Mouse (Mus musculus) E14TG2a.4 (cell line): ENCODE measurements around the gene Nox1.

ENCODE experiments used
- H3K27me3 ChIP-seq: 2 replicates; pipeline ENCODE4 v1.6.1; 2014; ENCODE audit warnings: low read length, control low read depth; ENCODE audit not compliant: insufficient read depth
- H3K36me3 ChIP-seq: 2 replicates; pipeline ENCODE4 v1.6.1; 2014; ENCODE audit warnings: low read length, control low read depth; ENCODE audit not compliant: insufficient read depth
- H3K4me1 ChIP-seq: replicated peaks from 2 replicates; pipeline ENCODE4 v1.6.1; 2014; ENCODE audit warnings: low read depth, low read length, control low read depth
- H3K4me3 ChIP-seq: replicated peaks from 2 replicates; pipeline ENCODE4 v1.5.1; 2014; ENCODE audit warnings: mild to moderate bottlenecking, low read length
- H3K9me3 ChIP-seq: 2 replicates; pipeline ENCODE4 v1.6.1; 2014; ENCODE audit warnings: low read length, control low read depth
- CTCF ChIP-seq: conservative IDR thresholded peaks from 2 replicates; pipeline ENCODE4 v1.5.1; 2014; ENCODE audit warnings: low read length
- NANOG ChIP-seq: IDR thresholded peaks from 2 replicates; pipeline ENCODE4 v1.6.1; 2014; ENCODE audit warnings: borderline replicate concordance, low read length, mixed read lengths
- POU5F1 ChIP-seq: IDR thresholded peaks from 2 replicates; pipeline ENCODE4 v1.6.1; 2014; ENCODE audit warnings: low read length, borderline replicate concordance

The Nox1 gene

GRCm38 (mm10) chrX:134158151-134158550 lies 63.6 kb downstream of the Nox1 start:
- no peaks in the 10 kb centered on the region for H3K9me3 ChIP-seq
- no peak overlapping the region for H3K4me3 ChIP-seq
- H3K36me3 ChIP-seq: no peaks in the 10 kb centered on the region
- TF ChIP-seq CTCF (no peak), POU5F1 (no peak), NANOG (no peak)
- no peaks in the 10 kb centered on the region for H3K27me3 ChIP-seq
- H3K4me1 ChIP-seq: peaks cover 19% of the 10 kb centered on the region; the same call in 1 of the 2 replicates

- H3K36me3 ChIP-seq: no peaks in the 10 kb centered on the region
- TF ChIP-seq CTCF (no peak), POU5F1 (no peak), NANOG (no peak)
- no peaks in the 10 kb centered on the region for H3K9me3 ChIP-seq
- no peaks in the 10 kb centered on the region for H3K27me3 ChIP-seq
- H3K4me3 ChIP-seq: no peak overlapping the region
- H3K4me1 ChIP-seq: no peaks in the 10 kb centered on the region
Observed at GRCm38 (mm10) chrX:134141986-134142385, 79.8 kb downstream of the Nox1 start.

DNA sequence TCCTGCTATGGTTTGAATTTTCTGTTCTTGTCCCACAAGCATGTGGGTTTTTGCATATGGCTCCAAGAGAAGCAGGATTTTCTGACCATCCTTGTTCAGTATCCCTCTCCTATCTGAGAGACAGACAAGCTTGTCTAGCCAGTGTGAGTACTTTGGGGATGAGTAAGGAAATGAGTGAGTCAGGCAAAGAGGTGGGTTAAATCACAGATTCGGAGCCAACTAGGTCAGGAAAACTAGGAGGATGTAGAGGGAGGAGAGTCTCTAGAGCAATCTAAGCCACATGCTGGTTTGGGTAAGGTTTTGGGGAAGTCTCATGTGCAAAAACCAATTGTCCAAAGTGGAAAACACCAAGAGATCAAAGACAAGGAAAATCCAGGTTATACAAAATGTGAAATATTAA lies 80.2 kb downstream of the Nox1 start:
- Histone ChIP-seq H3K36me3 (no peaks in the 10 kb centered on the region), H3K4me1 (no peaks in the 10 kb centered on the region), H3K4me3 (no peak overlapping the region), H3K27me3 (no peaks in the 10 kb centered on the region), H3K9me3 (no peaks in the 10 kb centered on the region)
- TF ChIP-seq POU5F1 (no peak), CTCF (no peak), NANOG (no peak)

GRCm38 (mm10) chrX:134140024-134140423 lies 81.7 kb downstream of the Nox1 start:
- Histone ChIP-seq H3K36me3 (no peaks in the 10 kb centered on the region), H3K4me3 (no peak overlapping the region), H3K4me1 (no peaks in the 10 kb centered on the region), H3K9me3 (no peaks in the 10 kb centered on the region), H3K27me3 (no peaks in the 10 kb centered on the region)
- TF ChIP-seq NANOG: no peak
- TF ChIP-seq CTCF: no peak
- no peak for TF ChIP-seq POU5F1

GRCm38 (mm10) chrX:134133821-134134220 lies 87.9 kb downstream of the Nox1 start:
- Histone ChIP-seq H3K4me1 (no peaks in the 10 kb centered on the region), H3K4me3 (no peak overlapping the region), H3K36me3 (no peaks in the 10 kb centered on the region), H3K9me3 (no peaks in the 10 kb centered on the region), H3K27me3 (no peaks in the 10 kb centered on the region)
- TF ChIP-seq POU5F1 (no peak), CTCF (peak; percentile 31)

DNA sequence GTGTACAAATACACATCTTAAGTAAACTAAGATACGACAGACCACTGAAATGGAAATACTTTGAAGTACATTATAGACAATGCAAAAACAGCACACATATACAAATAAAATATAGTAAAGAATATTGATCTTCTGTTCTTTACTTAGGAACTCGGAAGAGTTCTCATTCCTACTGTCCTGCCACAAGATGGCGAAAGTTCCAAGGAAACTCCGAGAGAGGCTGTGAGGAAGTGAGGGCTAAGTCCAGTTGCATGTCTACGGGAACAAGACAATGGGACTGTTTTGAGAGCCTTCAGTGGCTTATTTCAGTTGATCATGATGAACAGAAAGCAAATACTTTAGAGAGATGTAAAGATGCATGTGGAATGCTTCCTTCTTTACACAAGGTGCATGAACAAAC lies 89.5 kb downstream of the Nox1 start:
- Histone ChIP-seq H3K27me3 (no peaks in the 10 kb centered on the region), H3K4me3 (no peak overlapping the region), H3K9me3 (no peaks in the 10 kb centered on the region), H3K4me1 (no peaks in the 10 kb centered on the region), H3K36me3 (no peaks in the 10 kb centered on the region)
- TF ChIP-seq CTCF: no peak
- no peak for TF ChIP-seq NANOG
- TF ChIP-seq POU5F1: no peak

DNA sequence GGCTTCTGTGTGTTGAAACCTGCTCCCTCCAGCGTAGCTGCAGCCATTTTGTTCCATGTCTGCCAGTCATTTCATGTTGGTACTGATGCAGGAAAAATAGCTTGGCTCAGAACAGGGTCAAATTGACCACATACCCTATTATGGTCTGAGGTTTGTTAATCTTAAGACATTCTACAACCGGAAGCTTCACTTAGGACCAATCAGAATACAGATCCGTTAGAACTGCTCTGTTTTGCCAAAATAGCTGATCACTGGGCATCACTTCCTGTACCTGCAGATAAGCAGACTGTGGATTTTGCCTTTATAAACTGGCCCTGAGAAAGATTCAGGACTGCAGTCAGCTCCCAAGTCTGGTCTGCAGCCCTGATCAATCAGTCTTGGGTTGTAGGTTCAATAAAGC lies 93.2 kb downstream of the Nox1 start:
- no peaks in the 10 kb centered on the region for H3K4me1 ChIP-seq
- TF ChIP-seq NANOG (no peak), CTCF (no peak), POU5F1 (no peak)
- H3K9me3 ChIP-seq: no peaks in the 10 kb centered on the region
- H3K27me3 ChIP-seq: no peaks in the 10 kb centered on the region
- H3K4me3 ChIP-seq: no peak overlapping the region
- no peaks in the 10 kb centered on the region for H3K36me3 ChIP-seq

DNA sequence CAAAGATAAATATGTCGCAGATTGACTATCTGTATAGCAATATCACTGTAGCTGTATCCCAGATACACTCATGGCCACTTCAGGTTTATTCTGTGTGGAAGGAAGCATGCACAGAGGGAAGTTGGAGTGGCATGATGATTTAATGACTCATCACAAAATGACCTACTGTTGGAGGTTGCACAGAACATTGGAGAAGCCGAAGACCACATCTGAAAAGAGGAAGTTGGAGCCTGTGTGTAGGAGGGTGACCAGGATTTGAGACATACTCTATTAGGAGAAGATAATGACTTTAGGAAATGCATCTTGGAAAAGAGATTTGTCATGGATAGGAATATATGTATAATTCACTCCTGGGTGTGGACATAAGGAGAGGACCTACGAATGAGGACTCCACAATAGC lies 105.3 kb downstream of the Nox1 start:
- TF ChIP-seq POU5F1 (no peak), NANOG (no peak), CTCF (no peak)
- no peaks in the 10 kb centered on the region for H3K4me1 ChIP-seq
- H3K36me3 ChIP-seq: no peaks in the 10 kb centered on the region
- no peak overlapping the region for H3K4me3 ChIP-seq
- H3K27me3 ChIP-seq: no peaks in the 10 kb centered on the region
- H3K9me3 ChIP-seq: no peaks in the 10 kb centered on the region

DNA sequence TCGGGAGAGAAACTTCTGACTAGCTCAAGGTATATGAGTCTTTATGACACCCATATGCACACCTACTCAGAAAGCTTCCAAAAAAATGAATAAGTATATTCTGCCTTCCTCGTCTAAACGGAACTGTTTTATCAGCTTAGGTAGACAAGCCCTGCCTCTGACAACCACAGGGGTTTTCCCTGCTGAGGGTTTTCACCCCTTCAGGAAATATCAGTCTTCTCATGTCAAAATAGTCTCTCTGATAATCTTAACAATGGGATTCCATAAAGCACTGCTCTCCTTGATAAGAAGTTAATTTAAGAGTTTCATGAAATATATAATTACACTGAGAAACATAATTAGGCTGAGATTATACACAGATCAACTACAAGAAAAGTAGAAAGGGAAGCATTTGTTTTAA lies 110.0 kb downstream of the Nox1 start:
- H3K9me3 ChIP-seq: no peaks in the 10 kb centered on the region
- H3K4me1 ChIP-seq: no peaks in the 10 kb centered on the region
- no peaks in the 10 kb centered on the region for H3K36me3 ChIP-seq
- TF ChIP-seq POU5F1 (no peak), NANOG (no peak), CTCF (no peak)
- no peak overlapping the region for H3K4me3 ChIP-seq
- H3K27me3 ChIP-seq: no peaks in the 10 kb centered on the region

DNA sequence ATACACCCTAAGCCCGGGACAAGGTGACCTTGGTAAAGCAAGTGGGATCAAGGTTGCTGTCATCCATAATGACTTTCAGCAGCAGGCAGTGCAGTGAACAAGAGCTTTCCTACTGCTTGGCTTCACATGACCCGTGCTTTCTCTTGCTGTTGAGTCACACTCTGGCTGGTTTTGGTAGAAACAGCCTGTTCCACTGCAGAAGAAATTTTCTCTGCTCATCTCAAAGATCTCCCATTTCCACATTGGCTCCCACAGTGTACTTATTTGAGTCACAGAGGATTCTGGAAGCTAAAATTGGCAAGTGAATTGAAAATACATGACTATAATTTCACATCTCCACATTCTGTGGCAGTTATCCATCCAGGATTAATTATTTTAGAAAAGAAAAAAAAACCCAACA lies 119.1 kb downstream of the Nox1 start:
- TF ChIP-seq NANOG: no peak
- TF ChIP-seq CTCF: no peak
- no peaks in the 10 kb centered on the region for H3K4me1 ChIP-seq
- H3K4me3 ChIP-seq: no peak overlapping the region
- H3K9me3 ChIP-seq: no peaks in the 10 kb centered on the region
- H3K27me3 ChIP-seq: no peaks in the 10 kb centered on the region
- no peaks in the 10 kb centered on the region for H3K36me3 ChIP-seq
